Mouse (Mus musculus): ENCODE results near the gene Gimap7. TPM values are rescaled to one million over a fixed set of nuclear protein-coding genes. Genes with fewer than 3 reads are reported as not detected.
"Not testable (repeated sequence)": the region's sequence is repeated elsewhere in the genome, so short reads cannot be mapped to it uniquely, and the experiment has no call there.

Gene Gimap7
- polyA plus RNA-seq, 1 experiment from 2014 or later: not detected

DNA sequence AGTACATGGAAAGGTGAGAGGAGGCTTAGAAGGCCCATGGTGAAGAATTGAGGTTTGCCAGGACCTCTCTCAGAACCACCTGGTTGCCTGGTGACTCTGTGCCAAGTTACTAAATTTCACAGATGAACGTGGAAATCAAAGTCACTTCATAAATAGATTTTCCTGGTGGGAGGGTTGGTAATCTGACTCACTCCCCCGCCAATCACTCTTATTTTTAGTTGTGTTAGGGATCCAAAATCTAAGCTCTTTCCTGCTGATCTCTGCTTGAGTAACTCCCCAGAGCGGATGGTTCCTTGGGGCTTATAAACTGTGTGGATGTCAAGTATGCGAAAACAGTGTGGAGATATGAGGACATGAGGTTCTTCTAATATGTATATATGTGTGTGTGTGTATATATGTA lies 36.1 kb upstream of the Gimap7 start:
- Histone ChIP-seq H3K4me1 (peaks cover 2% of the 10 kb centered on the region; the same call in 1 of the 2 replicates), H3K36me3 (no peaks in the 10 kb centered on the region), H3K27me3 (ENCODE audit: low read depth, poor library complexity, severe bottlenecking) (no peaks in the 10 kb centered on the region), H3K9me3 (replicated peaks) (no peaks in the 10 kb centered on the region), H3K27ac (replicated peaks) (no peak overlapping the region), H3K4me3 (no peak overlapping the region)
- DNase-seq (ENCODE audit: low spot score): no peak
- 81% methylated on average over 4 of the region's 4 CpGs for WGBS

DNA sequence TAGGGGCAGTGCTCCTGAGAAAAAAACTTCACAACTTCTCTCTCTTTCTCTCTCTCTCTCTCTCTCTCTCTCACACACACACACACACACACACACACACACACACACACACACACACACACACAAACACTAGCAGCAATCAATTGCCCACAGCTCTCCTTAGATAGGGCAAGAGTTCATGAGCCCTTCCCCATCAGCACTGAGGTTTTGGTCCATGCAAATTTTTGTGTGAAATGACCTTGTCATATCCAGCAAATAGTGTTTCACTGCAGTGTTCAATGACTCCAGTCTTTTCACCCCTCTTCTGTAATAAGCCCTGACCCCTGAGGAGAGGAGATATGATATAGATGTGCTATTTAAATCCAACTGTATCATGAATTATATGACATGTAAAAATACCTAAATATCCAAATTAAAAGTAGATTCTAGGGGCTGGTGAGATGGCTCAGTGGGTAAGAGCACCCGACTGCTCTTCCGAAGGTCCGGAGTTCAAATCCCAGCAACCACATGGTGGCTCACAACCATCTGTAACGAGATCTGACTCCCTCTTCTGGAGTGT lies 35.1 kb upstream of the Gimap7 start:
- not testable (repeated sequence) for H3K9me3 ChIP-seq (replicated peaks); H3K4me3 ChIP-seq; H3K27me3 ChIP-seq (ENCODE audit: low read depth, poor library complexity, severe bottlenecking); DNase-seq (ENCODE audit: low spot score); H3K4me1 ChIP-seq; H3K27ac ChIP-seq (replicated peaks); H3K36me3 ChIP-seq
- 90% methylated on average over 4 of the region's 4 CpGs for WGBS

DNA sequence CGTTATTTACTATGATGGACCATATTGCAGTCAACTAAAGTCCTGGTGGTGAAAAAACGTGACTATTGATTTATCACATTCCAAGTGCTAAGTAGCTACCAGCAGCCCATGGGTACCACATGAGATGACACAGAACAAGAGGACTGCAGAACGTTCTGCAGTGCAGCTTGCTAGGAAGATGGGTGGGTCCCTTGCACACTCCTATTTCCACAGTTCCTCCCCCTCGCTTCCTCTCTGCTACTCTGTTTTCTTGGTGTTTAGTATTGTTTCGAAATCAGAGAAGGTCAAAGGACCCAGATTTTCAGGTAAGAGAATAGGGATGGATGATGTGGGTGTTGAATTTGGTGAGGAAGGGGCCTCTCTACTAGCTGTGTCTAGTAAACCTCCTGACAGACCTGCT lies 34.1 kb upstream of the Gimap7 start, which contains the start of gene Gimap4:
TSS of gene Gimap4 (plus strand) at position 231 of the 400 bp plus-strand sequence.
- Histone ChIP-seq H3K36me3 (no peaks in the 10 kb centered on the region), H3K9me3 (replicated peaks) (no peaks in the 10 kb centered on the region), H3K27ac (replicated peaks) (no peak within 1 kb of the TSS), H3K27me3 (ENCODE audit: low read depth, poor library complexity, severe bottlenecking) (no peaks in the 10 kb centered on the region), H3K4me3 (no peak within 1 kb of the TSS), H3K4me1 (peaks cover 2% of the 10 kb centered on the region; the same call in 1 of the 2 replicates)
- 75% methylated on average over 5 of the region's 5 CpGs for WGBS
- no peak for DNase-seq (ENCODE audit: low spot score)

DNA sequence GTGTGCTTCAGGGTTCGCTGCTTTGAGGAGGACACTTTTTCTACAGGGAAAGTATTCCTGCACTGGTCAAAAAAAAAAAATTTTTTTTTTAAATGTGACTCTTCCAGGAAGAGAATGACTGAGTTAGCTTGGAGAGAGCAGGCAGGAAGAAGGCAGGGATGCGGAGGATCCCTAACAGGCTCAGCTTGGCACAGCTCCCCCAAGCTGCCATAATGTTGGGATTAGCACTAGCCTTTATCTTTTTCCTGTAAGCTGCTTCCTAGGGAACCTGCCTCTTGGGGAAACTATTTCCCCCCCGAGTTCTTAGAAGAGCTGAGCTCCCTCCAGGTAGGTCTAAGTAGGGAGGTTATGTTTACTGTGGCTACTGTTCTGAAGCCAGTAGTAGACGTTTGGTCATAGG lies 33.6 kb upstream of the Gimap7 start:
- DNase-seq (ENCODE audit: low spot score): no peak
- WGBS: 48% methylated on average over 4 of the region's 4 CpGs
- Histone ChIP-seq H3K36me3 (no peaks in the 10 kb centered on the region), H3K4me3 (no peak overlapping the region), H3K4me1 (peaks cover 2% of the 10 kb centered on the region; the same call in 1 of the 2 replicates), H3K27me3 (ENCODE audit: low read depth, poor library complexity, severe bottlenecking) (no peaks in the 10 kb centered on the region), H3K9me3 (replicated peaks) (no peaks in the 10 kb centered on the region), H3K27ac (replicated peaks) (no peak overlapping the region)

DNA sequence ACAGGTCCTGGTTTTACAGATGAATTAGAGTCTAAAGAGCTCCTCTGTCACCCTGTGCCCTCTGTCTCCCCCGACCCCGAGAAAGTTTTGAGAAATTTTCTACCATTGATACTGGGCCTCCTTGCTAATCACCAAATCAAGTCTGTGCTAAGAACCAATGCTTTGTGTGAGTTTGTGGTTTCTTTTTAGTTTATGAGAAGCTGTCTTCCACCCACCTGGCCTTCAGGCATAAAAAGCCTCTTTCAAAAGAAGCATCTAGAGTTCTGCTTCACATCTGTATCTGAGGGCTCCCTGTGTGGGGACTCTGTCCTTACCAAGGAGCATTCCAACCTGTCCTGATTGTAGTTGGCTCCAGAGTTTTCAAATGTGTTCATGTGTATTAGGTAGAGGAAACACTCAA lies 33.2 kb upstream of the Gimap7 start:
- H3K27ac ChIP-seq (replicated peaks): no peak overlapping the region

DNA sequence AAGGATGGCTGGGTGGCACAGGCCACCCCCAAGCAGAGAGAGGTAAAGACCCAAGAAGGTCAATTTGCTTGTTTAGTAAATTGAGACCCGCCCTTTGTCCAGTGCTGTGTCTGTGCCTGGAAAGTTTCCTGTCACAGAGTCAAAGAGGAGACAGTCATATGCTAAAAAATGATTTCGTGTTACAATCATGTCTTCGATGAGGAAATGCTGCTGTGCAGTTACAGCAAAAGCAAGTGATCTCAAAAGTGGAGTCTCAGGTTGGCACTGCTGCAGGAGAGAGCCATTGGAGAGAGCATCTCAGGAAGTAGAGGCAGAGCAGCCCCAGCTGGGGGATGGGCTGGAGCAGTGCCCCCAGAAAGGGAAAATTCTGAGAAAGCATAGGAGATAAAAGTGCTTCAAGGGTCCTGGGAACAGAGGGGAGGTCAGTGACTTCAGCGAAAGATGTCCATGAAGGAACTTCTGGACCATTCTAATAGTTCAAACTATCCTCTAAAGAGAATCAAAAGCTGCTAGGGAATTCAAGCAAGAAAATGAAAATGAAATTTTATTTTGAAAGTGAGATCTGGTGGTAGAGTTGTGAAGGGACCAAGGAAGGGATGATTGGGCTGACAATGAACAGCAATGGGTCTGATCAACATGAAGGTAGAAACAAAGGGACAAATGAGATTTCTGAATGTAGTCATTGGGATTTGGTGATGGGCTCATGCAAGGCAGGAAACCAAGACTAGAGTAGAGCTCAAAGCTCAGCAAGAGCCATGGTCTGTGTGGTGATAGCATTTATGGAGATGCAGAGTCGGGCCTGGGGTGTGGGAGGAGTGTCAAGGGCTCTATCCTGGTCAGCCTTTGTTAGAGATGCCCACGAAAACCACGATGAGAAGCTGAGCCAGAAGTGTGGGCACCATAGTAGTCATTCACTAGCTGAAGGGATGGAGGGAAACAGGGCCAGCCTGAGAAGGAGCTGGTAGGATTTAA lies 32.4 kb upstream of the Gimap7 start:
- Histone ChIP-seq H3K4me1 (peaks cover 2% of the 10 kb centered on the region; the same call in 1 of the 2 replicates), H3K27me3 (ENCODE audit: low read depth, poor library complexity, severe bottlenecking) (no peaks in the 10 kb centered on the region), H3K9me3 (replicated peaks) (no peaks in the 10 kb centered on the region), H3K36me3 (no peaks in the 10 kb centered on the region), H3K27ac (replicated peaks) (no peak overlapping the region), H3K4me3 (no peak overlapping the region)
- DNase-seq (ENCODE audit: low spot score): no peak
- WGBS: 84% methylated on average over 7 of the region's 7 CpGs

More for the DNA sequence above, 33.2 kb upstream of the Gimap7 start:
- 80% methylated on average over 2 of the region's 2 CpGs for WGBS
- Histone ChIP-seq H3K9me3 (replicated peaks) (no peaks in the 10 kb centered on the region), H3K4me3 (no peak overlapping the region), H3K36me3 (no peaks in the 10 kb centered on the region), H3K27me3 (ENCODE audit: low read depth, poor library complexity, severe bottlenecking) (no peaks in the 10 kb centered on the region), H3K4me1 (peaks cover 2% of the 10 kb centered on the region; the same call in 1 of the 2 replicates)
- DNase-seq (ENCODE audit: low spot score): no peak

DNA sequence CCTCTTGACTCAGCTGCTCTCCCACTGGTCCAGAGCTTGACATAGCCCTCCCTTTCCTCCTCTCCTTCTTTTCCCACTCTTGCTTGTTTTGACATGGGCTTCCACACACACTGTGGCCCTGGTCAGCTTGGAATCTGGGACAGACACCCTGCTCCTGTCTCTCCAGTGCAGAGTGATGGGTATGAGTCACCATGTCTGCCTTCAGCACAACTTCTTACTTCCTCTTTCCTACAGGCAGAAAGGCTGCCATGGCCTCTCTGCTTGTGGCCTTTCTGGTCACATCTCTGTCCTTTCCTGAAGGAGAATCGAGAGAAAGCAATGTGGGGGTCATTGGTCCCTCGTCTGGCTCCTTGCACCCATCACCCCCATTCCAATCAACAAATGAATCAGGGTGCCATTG lies 31.3 kb upstream of the Gimap7 start:
- H3K4me3 ChIP-seq: no peak overlapping the region

DNA sequence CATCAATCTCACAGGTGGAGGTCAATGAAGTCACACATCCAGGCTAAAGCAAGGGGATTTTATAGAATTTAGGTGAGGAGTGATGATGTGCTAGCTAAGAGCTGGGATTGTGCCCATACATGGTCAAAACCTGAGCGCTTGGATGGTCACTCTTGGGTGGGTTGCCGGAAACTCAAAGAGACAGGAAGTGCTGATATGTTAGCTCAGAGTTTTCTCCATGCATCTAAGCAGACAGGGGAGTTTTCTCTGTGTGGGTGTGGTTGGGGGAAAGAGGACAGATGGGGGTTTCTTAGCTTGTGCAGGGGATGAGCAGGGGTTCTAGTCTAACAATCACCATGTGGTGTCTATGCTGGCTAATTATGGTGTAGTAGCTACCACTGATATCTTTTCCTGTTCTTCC lies 29.1 kb upstream of the Gimap7 start:
- WGBS: 92% methylated on average over 2 of the region's 2 CpGs
- H3K27ac ChIP-seq (replicated peaks): no peak overlapping the region

More for the DNA sequence above, 31.3 kb upstream of the Gimap7 start:
- H3K4me1 ChIP-seq: peaks cover 2% of the 10 kb centered on the region; the same call in 1 of the 2 replicates
- no peak for DNase-seq (ENCODE audit: low spot score)
- WGBS: 75% methylated on average over 2 of the region's 2 CpGs
- H3K9me3 ChIP-seq (replicated peaks): no peaks in the 10 kb centered on the region
- no peaks in the 10 kb centered on the region for H3K36me3 ChIP-seq
- no peaks in the 10 kb centered on the region for H3K27me3 ChIP-seq (ENCODE audit: low read depth, poor library complexity, severe bottlenecking)
- H3K27ac ChIP-seq (replicated peaks): no peak overlapping the region

DNA sequence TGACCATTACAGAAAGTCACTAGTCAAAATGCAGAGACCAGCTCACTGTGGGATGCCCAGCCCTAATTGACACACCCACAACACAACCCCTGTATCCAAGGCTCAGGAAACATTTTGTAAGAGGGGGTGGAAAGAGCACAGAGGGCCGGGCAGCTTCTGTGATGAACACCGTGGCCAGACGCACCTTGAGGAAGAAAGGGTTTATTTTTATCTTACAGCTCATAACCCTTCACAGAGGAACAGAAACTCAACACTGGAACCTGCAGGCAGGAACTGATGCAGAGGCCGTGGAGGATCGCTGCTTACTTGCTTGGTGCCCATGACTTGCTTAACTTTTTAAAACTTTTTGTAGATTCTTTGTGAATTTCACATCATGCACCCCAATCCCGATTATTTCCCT lies 25.5 kb upstream of the Gimap7 start:
- WGBS: 92% methylated on average over 6 of the region's 6 CpGs
- no peaks in the 10 kb centered on the region for H3K4me1 ChIP-seq
- H3K9me3 ChIP-seq (replicated peaks): no peaks in the 10 kb centered on the region
- H3K27me3 ChIP-seq (ENCODE audit: low read depth, poor library complexity, severe bottlenecking): no peaks in the 10 kb centered on the region
- H3K4me3 ChIP-seq: no peak overlapping the region
- H3K27ac ChIP-seq (replicated peaks): no peak overlapping the region
- no peaks in the 10 kb centered on the region for H3K36me3 ChIP-seq
- no peak for DNase-seq (ENCODE audit: low spot score)

More for the DNA sequence above, 29.1 kb upstream of the Gimap7 start:
- H3K4me3 ChIP-seq: no peak overlapping the region
- H3K36me3 ChIP-seq: no peaks in the 10 kb centered on the region
- peaks cover 2% of the 10 kb centered on the region; the same call in 1 of the 2 replicates for H3K4me1 ChIP-seq
- no peaks in the 10 kb centered on the region for H3K27me3 ChIP-seq (ENCODE audit: low read depth, poor library complexity, severe bottlenecking)
- DNase-seq (ENCODE audit: low spot score): no peak
- no peaks in the 10 kb centered on the region for H3K9me3 ChIP-seq (replicated peaks)

DNA sequence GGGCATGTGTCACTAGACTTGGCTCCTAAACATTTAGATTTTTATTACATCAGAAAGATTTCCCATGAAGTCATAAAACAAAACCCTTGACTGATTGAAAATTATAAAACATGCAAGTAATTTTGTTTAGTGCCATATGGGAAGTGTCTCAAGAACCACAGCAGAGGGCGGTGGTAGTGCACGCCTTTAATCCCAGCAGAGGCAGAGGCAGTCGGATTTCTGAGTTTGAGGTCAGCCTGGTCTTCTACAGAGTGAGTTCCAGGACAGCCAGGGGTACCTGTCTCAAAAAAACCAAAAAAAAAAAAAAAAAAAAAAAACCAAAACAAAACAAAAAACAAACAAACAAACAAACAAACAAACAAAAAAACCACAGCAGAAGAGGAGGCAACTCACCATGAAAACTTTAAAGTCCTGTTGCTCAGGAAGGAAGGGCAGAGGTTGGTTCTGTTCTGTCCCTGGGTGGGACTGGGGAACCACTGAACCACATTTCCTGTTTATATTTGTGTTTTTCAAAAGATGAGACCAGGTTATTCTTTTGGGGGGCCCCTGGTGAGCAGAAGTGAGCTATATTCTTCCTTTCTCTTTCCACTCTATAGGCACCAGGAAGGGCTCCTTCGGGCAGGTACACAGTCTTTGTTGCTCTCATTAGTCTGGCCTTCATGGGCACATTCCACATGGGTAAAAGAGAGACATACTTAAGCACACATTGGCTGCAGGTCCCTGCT lies 21.4 kb upstream of the Gimap7 start:
- H3K27me3 ChIP-seq (ENCODE audit: low read depth, poor library complexity, severe bottlenecking): no peaks in the 10 kb centered on the region
- no peak overlapping the region for H3K27ac ChIP-seq (replicated peaks)
- H3K4me3 ChIP-seq: no peak overlapping the region
- H3K9me3 ChIP-seq (replicated peaks): no peaks in the 10 kb centered on the region
- no peaks in the 10 kb centered on the region for H3K36me3 ChIP-seq
- 89% methylated on average over 4 of the region's 4 CpGs for WGBS
- peak; percentile 7 for DNase-seq (ENCODE audit: low spot score)
- H3K4me1 ChIP-seq: no peaks in the 10 kb centered on the region

DNA sequence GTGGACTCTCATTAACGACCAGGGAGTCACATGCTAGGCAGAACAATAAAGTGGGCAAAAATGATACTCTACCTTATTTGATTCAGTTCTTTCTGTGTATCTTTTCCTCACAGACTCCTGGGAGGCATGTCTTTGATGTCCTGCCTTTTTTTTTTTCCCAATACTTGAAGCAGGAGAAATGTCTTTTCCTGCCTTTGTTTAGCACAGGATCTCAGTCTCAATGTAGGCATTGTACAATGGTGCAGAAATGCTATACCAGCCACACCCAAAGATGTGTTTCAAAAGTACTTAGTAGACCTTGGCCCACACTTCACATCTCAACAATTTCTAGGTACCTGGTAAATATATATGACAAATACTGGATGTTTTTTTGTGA lies 20.9 kb upstream of the Gimap7 start:
- H3K4me3 ChIP-seq: no peak overlapping the region
- H3K9me3 ChIP-seq (replicated peaks): no peaks in the 10 kb centered on the region

DNA sequence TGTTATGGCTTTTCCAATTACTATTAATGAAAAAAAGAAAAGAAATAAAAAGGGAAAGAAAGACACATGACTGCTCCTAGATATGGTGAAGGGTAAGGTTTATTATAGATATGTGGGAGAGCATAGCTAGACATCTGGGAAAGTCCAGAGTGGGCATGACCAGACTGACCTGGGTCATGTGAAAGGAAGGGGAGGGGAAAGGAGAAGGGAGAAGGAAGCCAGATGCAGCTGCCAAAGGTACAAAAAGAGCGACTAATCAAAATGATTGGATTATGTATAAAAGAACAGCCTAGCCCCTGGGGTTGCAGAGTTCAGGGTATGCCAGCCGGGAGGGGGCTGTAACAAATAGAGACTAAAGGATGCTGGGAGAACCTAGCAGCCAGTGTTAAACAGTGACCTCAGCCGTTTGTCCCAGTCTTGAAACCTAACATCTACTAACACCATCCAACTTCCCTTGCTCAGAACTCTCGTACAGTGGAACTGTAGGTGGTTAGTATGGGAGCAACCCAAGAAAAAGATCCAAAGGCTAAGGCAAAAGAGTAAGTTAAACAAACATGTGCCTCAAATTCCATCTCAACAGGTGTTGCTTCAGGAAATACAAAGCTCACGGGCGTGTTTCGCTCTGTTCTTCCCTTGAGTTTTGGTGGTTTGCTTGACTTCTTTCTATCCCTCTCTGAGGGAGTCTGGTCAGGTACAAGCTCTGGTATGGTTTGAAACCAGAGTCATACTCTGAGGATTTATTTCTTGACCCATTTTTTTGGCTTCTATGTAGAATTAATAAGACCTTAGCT lies 20.2 kb upstream of the Gimap7 start:
- H3K36me3 ChIP-seq: no peaks in the 10 kb centered on the region
- no peaks in the 10 kb centered on the region for H3K27me3 ChIP-seq (ENCODE audit: low read depth, poor library complexity, severe bottlenecking)
- no peaks in the 10 kb centered on the region for H3K4me1 ChIP-seq
- H3K27ac ChIP-seq (replicated peaks): no peak overlapping the region
- H3K9me3 ChIP-seq (replicated peaks): no peaks in the 10 kb centered on the region
- 80% methylated on average over 7 of the region's 7 CpGs for WGBS
- no peak for DNase-seq (ENCODE audit: low spot score)
- no peak overlapping the region for H3K4me3 ChIP-seq

More for the DNA sequence above, 20.9 kb upstream of the Gimap7 start:
- Histone ChIP-seq H3K36me3 (no peaks in the 10 kb centered on the region), H3K27ac (replicated peaks) (no peak overlapping the region), H3K27me3 (ENCODE audit: low read depth, poor library complexity, severe bottlenecking) (no peaks in the 10 kb centered on the region), H3K4me1 (no peaks in the 10 kb centered on the region)
- 65% methylated on average over 1 of the region's 1 CpGs for WGBS
- no peak for DNase-seq (ENCODE audit: low spot score)

Measured in midbrain, embryonic 10.5 days (tissue).